Mouse (Mus musculus) E14TG2a.4 (cell line): ENCODE data around the gene Mfsd9.

Source experiments
- CTCF ChIP-seq: conservative IDR thresholded peaks from 2 replicates; pipeline ENCODE4 v1.5.1; 2014; ENCODE audit warnings: low read length
- NANOG ChIP-seq: IDR thresholded peaks from 2 replicates; pipeline ENCODE4 v1.6.1; 2014; ENCODE audit warnings: borderline replicate concordance, low read length, mixed read lengths
- POU5F1 ChIP-seq: IDR thresholded peaks from 2 replicates; pipeline ENCODE4 v1.6.1; 2014; ENCODE audit warnings: low read length, borderline replicate concordance

DNA sequence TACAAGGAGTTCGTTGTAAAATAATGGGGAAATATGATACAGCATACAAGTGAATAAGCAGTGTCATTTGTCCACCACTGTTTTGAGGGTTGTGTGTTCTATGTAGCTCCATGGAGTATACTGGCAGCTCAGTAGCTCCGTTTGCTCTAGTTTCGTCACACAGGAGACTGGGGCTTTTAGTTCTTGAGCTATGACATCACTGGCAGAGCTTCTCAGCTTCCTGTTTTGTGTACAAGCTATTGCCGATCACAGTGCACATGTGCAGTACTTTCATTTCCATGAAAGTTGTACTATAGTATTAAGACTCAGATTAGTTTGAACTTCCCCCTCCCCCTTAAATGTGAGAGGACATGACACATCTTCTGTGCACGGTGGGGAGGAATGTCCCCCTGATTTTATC is 44.4 kb downstream of the Mfsd9 start:
- TF ChIP-seq CTCF (no peak), NANOG (no peak), POU5F1 (no peak)
